Mouse (Mus musculus): ENCODE results near the gene Klhdc3. TPM values are rescaled to one million over a fixed set of nuclear protein-coding genes. Genes with fewer than 3 reads are reported as not detected.
A peak's percentile ranks its signal among the peaks of the same experiment; 100 is the strongest.

The Klhdc3 gene
- total RNA-seq, 2 experiments from 2014 or later: 195 to 200 TPM

GRCm38 (mm10) chr17:46636831-46637523 lies 43.7 kb downstream of the Klhdc3 start:
- no peak overlapping the region for H3K4me3 ChIP-seq
- H3K27ac ChIP-seq: no peak overlapping the region
- intact Hi-C loops (cut with DNase I): loop anchor here (2.0 kb wide), 1 partner anchor 112 kb away; no protein-coding TSS in a partner anchor
- peak; percentile 54 to 55 for DNase-seq (ENCODE audit: extremely low spot score in 1 of 2, low spot score in 2 of 2)
- TF ChIP-seq CTCF (IDR thresholded peaks at IDR 0.05): peak; percentile 74

- intact Hi-C loops (cut with DNase I): no loop called here
- H3K4me3 ChIP-seq: peak overlapping the region; percentile 63
- TF ChIP-seq CTCF (IDR thresholded peaks at IDR 0.05): no peak; the same call in 1 of the 2 replicates
- peak overlapping the region; percentile 59; the same call in 1 of the 2 replicates for H3K27ac ChIP-seq
- DNase-seq (ENCODE audit: extremely low spot score in 1 of 2, low spot score in 2 of 2): no peak
Observed at GRCm38 (mm10) chr17:46629685-46630441, 50.9 kb downstream of the Klhdc3 start.

- TF ChIP-seq CTCF (IDR thresholded peaks at IDR 0.05): no peak
- intact Hi-C loops (cut with DNase I): no loop called here
- Histone ChIP-seq H3K4me3 (peak within 1 kb of the TSS; percentile 63), H3K27ac (peak within 1 kb of the TSS; percentile 64)
- peak; percentile 72 to 81 for DNase-seq (ENCODE audit: extremely low spot score in 1 of 2, low spot score in 2 of 2)
Observed at GRCm38 (mm10) chr17:46628791-46629684, 51.7 kb downstream of the Klhdc3 start, which contains the start of gene Ptk7. Gene Ptk7, minus strand, starts transcription at chr17:46629504.

- DNase-seq (ENCODE audit: extremely low spot score in 1 of 2, low spot score in 2 of 2): no peak
- TF ChIP-seq CTCF (IDR thresholded peaks at IDR 0.05): no peak
- Histone ChIP-seq H3K4me3 (peak overlapping the region; percentile 63), H3K27ac (no peak overlapping the region; the same call in 1 of the 2 replicates)
- intact Hi-C loops (cut with DNase I): no loop called here
Observed at GRCm38 (mm10) chr17:46628471-46628790, 52.3 kb downstream of the Klhdc3 start.

- Histone ChIP-seq H3K27ac (no peak overlapping the region), H3K4me3 (no peak overlapping the region; the same call in 1 of the 2 replicates)
- DNase-seq (ENCODE audit: extremely low spot score in 1 of 2, low spot score in 2 of 2): no peak
- intact Hi-C loops (cut with DNase I): no loop called here
- TF ChIP-seq CTCF (IDR thresholded peaks at IDR 0.05): no peak
Observed at GRCm38 (mm10) chr17:46627409-46627808, 53.3 kb downstream of the Klhdc3 start.

- TF ChIP-seq CTCF (IDR thresholded peaks at IDR 0.05): no peak
- Histone ChIP-seq H3K27ac (no peak overlapping the region), H3K4me3 (no peak overlapping the region)
- intact Hi-C loops (cut with DNase I): no loop called here
- no peak for DNase-seq (ENCODE audit: extremely low spot score in 1 of 2, low spot score in 2 of 2)
Observed at GRCm38 (mm10) chr17:46624598-46624997, 56.1 kb downstream of the Klhdc3 start.

Other genes with a start within 250 kb of the Klhdc3 start
- gene Slc22a7, start 242.5 kb downstream of the Klhdc3 start, total RNA-seq (2021): under 1 TPM; 0.25 to 0.75 TPM
- 100 to 1,000 TPM; 136 to 148 TPM for gene Ttbk1, start 193.2 kb downstream of the Klhdc3 start, total RNA-seq (2021)
- gene Dnph1, start 184.2 kb downstream of the Klhdc3 start, total RNA-seq (2021): 1 to 10 TPM; 4.2 to 5.0 TPM
- gene Cul9, start 134.5 kb downstream of the Klhdc3 start, total RNA-seq (2021): 10 to 100 TPM; 66.6 to 70.1 TPM
- gene Srf, start 124.7 kb downstream of the Klhdc3 start, total RNA-seq (2021): 10 to 100 TPM; 57.0 to 74.2 TPM
- gene Ptk7, start 51.4 kb downstream of the Klhdc3 start, total RNA-seq (2021): 1 to 10 TPM; 8.3 to 9.4 TPM
- 10 to 100 TPM; 21.9 to 24.4 TPM for gene Klc4, start 34.9 kb downstream of the Klhdc3 start, total RNA-seq (2021)
- 10 to 100 TPM; 49.1 to 53.2 TPM for gene Mrpl2, start 34.7 kb downstream of the Klhdc3 start, total RNA-seq (2021)
- 10 to 100 TPM; 25.9 to 30.0 TPM for gene Cul7, start 30.6 kb downstream of the Klhdc3 start, total RNA-seq (2021)
- 10 to 100 TPM; 14.9 to 15.7 TPM for gene Rrp36, start 6.6 kb downstream of the Klhdc3 start, total RNA-seq (2021)
- 100 to 1,000 TPM; 114 to 122 TPM for gene Mea1, start 2.1 kb downstream of the Klhdc3 start, total RNA-seq (2021)
- 10 to 100 TPM; 79.5 to 83.9 TPM for gene Ppp2r5d, start 24.2 kb upstream of the Klhdc3 start, total RNA-seq (2021)
- 10 to 100 TPM; 54.6 to 55.5 TPM for gene Pex6, start 30.5 kb upstream of the Klhdc3 start, total RNA-seq (2021)
- 1 to 10 TPM in 1 of 2 experiments, under 1 TPM in 1; 0.70 to 2.1 TPM for gene Gnmt, start 48.3 kb upstream of the Klhdc3 start, total RNA-seq (2021)
- 10 to 100 TPM; 65.1 to 68.1 TPM for gene Cnpy3, start 71.3 kb upstream of the Klhdc3 start, total RNA-seq (2021)
- gene Ptcra, start 82.8 kb upstream of the Klhdc3 start, total RNA-seq (2021): under 1 TPM in 1 of 2 experiments, not detected in 1; 0.28 TPM
- gene 2310039H08Rik, start 91.7 kb upstream of the Klhdc3 start, total RNA-seq (2021): 1 to 10 TPM; 6.3 to 6.5 TPM
- 10 to 100 TPM; 36.7 to 51.5 TPM for gene Rpl7l1, start 101.8 kb upstream of the Klhdc3 start, total RNA-seq (2021)
- 10 to 100 TPM; 57.5 to 59.7 TPM for gene Bicral, start 177.6 kb upstream of the Klhdc3 start, total RNA-seq (2021)
- 10 to 100 TPM; 30.9 to 35.3 TPM for gene Tbcc, start 209.8 kb upstream of the Klhdc3 start, total RNA-seq (2021)
- gene Prph2, start 229.5 kb upstream of the Klhdc3 start, total RNA-seq (2021): not detected